Mouse (Mus musculus): ENCODE measurements around the gene Ltc4s.

DNA sequence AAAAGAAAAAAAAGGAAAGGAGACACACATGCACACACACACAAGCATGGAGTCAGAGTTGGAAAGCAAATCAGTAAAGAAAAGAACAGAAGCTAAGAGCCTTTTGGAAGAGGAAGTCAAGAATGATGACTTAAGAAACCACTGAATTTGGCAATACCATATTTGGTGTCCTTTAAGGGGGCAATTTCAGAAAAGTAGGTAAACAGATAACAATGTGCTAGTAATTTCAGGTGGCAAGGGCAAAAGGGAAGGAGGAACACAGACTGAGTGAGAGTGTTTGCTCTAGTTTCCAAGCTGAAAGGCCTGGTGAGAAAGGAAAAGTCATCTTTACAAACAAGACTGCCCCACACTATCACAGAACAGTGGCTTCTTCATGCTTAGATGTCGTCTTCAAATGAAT lies 48.0 kb upstream of the Ltc4s start:
- TF ChIP-seq CTCF (IDR thresholded peaks at IDR 0.05; ENCODE audit: insufficient read depth, low read depth, low read length) (no peak), POLR2A (IDR thresholded peaks at IDR 0.05; ENCODE audit: insufficient read depth, low read depth, low read length) (no peak)
